Mouse (Mus musculus) c-Kit-positive CD71-positive TER-119-negative erythroid progenitor cells, embryonic 14.5 days (primary cell): Measurements from ENCODE around the gene Atp10a.

Source experiments
- DNase-seq: peaks from one replicate; pipeline ENCODE4 v3.0.0-alpha.2; 2013; ENCODE audit warnings: low read depth

Atp10a gene

GRCm38 (mm10) chr7:58655866-58656265 lies at the start of gene Atp10a:
TSS of gene Atp10a (plus strand) at chr7:58656166.
- DNase-seq: no peak

- no peak for DNase-seq
These were observed 37.9 kb upstream of the Atp10a start for GRCm38 (mm10) chr7:58618048-58618447.

DNA sequence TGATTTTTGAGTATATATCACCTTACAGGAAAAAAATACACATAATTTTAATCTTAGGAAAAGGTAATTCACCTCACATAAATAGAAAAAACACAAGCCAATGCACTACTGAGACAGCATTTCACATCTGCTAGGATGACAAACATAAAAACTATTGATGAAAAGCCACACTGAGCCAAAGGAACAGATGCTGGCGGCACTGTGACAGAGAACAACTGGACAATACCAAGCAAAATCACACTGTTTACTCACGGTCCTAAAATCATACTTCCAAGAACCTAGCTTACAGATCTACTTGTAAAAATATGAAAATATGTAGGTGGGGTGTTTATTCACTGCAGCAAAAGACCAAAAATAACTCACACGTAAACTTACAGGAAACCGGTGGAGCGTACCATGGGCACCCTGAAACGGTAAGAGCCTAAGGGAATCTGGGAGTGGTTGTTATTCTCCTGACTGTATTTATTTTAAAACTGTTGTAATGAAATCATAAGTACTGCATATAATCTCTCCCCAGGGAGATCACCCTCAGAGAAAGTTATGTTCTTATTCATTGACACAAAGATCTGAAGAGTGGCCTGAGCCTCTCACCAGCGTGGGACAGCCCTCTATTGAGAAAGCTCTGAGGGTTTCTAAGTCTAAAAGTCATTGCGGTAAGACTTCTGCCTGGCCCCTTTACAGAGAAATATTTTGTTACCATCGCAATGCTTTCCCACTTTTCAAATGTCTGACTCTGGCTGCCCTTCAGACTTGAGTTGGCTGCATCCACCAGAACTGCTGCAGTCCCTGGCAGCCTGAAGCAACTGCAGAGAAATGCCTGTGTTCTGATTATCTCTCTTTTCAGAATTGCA lies 29.4 kb upstream of the Atp10a start:
- no peak for DNase-seq

DNA sequence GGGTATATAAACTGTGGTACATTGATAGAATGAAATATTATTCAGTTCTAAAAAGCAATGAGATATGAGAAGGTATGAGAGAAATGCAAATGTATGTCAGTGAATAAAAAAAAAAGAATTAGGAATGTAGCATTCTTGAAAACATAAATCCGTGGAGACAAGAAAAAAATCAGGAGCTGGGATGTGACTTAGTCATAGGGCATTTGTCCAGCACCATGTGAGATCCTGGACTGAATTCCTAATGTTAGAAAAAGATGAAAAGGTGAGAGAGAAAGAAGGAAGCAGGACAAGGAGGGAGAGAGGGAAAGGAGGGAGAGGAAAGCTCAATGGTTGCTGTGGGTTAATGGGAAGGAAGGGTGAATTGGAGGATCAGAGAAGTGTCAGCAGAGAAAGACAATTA lies 28.6 kb upstream of the Atp10a start:
- DNase-seq: no peak

DNA sequence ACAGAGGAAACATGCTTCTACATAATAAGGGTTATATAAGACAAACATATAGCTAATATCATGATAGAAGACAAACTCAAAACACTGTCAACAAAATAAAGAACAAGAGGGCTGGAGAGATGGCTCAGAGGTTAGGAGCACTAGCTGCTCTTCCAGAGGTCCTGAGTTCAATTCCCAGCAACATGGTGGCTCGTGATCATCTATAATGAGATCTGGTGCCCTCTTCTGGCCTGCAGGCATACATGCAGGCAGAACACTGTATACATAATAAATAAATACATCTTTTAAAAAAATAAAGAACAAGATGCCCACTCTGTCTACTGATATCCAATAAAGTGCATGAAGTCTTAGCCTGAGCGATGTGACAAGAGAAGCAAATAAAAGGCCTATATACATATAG lies 26.7 kb upstream of the Atp10a start:
- no peak for DNase-seq

DNA sequence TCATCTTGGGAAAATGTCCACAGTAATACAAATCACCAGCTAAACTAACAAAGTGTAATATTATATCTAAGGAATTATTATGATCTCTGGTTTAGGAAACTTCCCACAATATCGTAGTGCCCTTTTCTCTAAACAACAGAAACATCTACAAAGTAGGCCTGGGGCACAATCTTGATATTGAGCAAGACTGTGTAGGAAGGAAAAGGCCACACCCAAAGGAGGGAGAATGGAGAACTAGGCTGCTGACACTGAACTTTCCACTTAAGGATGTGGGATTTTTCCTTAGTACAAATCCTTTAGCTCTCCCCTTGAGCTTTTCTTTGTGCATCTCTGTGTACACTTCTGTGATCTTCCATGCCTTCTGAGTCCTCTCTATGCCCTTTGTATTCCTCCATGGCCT lies 22.3 kb upstream of the Atp10a start:
- DNase-seq: no peak

GRCm38 (mm10) chr7:58639676-58640075 lies 16.3 kb upstream of the Atp10a start:
- no peak for DNase-seq

DNA sequence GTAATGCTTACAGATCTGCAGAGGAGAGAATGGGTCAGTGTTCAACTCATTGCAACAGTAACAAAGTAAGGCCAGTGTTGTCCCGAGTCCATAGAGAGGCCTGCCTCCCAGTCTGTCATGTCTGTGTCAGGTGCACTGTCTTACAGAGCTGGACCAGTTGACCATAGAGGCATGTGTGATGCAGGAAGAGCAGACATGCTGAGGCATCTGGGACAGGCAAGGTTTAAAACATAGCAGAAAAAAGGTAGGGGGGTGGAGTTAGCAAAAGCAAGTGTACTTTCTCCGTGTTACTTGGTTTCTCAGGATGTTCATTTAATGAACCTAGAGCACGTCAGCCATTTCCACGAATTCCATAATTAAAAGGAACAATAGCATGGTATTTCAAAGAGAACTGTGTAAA lies 15.5 kb upstream of the Atp10a start:
- DNase-seq: no peak

DNA sequence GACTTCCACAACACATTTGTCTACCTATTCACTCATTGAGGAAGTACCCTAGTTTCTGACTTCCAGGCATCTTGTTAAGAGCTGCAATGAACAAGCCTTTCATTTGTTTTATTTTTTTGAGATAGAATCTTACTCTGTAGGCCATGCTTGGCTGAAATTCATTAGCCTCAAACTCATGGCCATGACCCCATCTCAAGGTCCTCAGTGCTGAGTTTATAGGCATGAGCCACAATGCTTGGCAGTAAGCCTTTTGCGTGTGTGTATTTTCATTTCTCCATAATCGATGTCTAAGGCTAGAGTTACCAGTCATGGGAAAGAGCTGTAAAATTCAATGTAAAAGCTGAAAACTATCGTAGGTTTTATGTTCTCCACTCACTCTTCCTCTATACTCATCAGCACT lies 14.1 kb upstream of the Atp10a start:
- DNase-seq: no peak

DNA sequence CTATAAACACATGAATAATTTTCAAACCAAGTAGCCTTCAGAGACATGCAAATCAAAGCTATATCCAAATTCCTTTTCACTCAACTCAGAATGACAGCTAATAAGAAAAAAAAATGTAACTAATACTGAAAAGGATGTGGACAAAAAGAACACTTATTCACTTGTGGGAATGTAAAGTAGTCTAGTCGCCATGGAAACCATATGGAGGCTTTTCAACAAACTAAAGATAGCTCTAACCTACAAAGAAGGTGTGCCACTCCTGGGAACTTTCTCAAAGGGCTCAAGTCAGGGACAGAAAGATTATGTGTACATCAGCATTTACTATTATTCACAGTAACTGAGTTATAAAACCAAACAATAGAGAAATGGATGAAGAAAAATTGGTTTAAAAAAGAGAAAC lies 8.6 kb upstream of the Atp10a start:
- no peak for DNase-seq

GRCm38 (mm10) chr7:58657913-58658789 lies 2.2 kb downstream of the Atp10a start:
- DNase-seq: no peak

- DNase-seq: no peak
These were observed 2.9 kb downstream of the Atp10a start for GRCm38 (mm10) chr7:58658790-58659405.

DNA sequence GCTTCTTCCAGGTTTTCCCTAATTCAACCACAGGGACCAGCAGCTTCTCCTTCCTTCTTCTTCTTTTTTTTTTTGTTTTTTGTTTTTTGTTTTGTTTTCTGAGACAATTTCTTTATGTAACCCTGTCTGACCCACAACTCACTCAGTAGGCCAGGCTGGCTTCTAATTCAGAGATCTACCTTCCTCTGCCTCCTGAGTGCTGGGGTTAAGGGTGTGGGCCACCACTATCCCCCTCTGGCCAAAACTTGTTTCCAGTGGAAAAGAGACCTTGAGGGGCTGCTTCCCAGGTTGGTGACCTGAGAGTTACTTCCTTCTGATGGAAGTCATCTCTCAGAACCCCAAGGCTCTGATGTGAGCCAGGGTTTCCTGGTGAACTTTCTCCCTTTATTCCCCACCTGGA lies 4.1 kb downstream of the Atp10a start:
- no peak for DNase-seq

- DNase-seq: no peak
These were observed 4.7 kb downstream of the Atp10a start for GRCm38 (mm10) chr7:58660665-58661064.

DNA sequence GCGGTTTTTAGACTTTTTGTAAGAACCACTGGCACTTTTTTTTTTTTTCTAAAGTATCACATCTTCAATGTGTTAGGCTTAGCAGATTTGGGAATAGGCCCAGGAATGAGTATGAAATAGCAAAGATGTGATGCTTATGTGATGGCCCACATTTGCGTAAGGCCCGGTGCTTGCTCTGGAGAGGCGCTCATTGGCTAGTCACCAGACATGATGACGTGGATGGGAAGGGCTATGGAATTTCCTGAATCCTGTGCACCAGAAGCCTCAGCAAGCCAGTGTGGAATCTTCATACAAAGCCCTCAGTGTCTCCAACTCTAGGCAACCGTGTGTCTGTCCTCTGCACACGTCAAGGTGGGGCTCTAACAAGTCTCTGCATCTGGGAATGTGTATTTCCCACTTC lies 5.1 kb downstream of the Atp10a start:
- no peak for DNase-seq

GRCm38 (mm10) chr7:58668617-58669016 lies 12.7 kb downstream of the Atp10a start:
- no peak for DNase-seq

DNA sequence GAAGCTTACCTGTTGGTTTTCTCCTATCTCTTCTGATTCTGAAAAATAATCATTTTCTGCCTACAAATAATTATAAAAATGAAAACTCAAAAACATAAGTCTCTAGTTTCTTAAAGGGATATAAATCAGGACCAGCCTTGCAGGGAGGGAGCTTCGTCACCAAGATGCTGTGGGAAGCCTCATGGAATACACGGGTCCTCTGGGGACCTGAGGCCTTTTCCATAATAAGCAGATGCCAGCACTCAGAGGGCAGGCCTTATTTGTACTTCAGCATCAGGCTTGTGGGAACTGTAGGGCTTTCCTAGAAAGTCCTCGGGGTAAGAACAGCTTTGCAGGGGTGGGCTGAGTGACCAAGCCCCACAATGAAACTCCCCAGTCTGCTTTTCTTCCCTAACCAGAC lies 20.1 kb downstream of the Atp10a start:
- no peak for DNase-seq

GRCm38 (mm10) chr7:58677111-58677805 lies 21.3 kb downstream of the Atp10a start:
- DNase-seq: no peak

GRCm38 (mm10) chr7:58685967-58686366 lies 30.0 kb downstream of the Atp10a start:
- DNase-seq: no peak

GRCm38 (mm10) chr7:58686573-58686972 lies 30.6 kb downstream of the Atp10a start:
- DNase-seq: no peak

- DNase-seq: no peak
These were observed 31.0 kb downstream of the Atp10a start for GRCm38 (mm10) chr7:58686997-58687396.
